Mouse (Mus musculus): Measurements from ENCODE around the gene Nrcam.

Gene Nrcam

GRCm38 (mm10) chr12:44515066-44515465, 186.4 kb downstream of the Nrcam start:
- no peak for DNase-seq (ENCODE audit: low spot score)

- DNase-seq (ENCODE audit: low spot score) = no peak
These were observed 190.9 kb downstream of the Nrcam start for GRCm38 (mm10) chr12:44519440-44520141.

GRCm38 (mm10) chr12:44521496-44521895, 192.8 kb downstream of the Nrcam start:
- DNase-seq (ENCODE audit: low spot score) = no peak

- no peak for DNase-seq (ENCODE audit: low spot score)
These were observed 196.2 kb downstream of the Nrcam start for GRCm38 (mm10) chr12:44524621-44525565.

- no peak for DNase-seq (ENCODE audit: low spot score)
These were observed 199.8 kb downstream of the Nrcam start for GRCm38 (mm10) chr12:44528391-44529016.

DNA sequence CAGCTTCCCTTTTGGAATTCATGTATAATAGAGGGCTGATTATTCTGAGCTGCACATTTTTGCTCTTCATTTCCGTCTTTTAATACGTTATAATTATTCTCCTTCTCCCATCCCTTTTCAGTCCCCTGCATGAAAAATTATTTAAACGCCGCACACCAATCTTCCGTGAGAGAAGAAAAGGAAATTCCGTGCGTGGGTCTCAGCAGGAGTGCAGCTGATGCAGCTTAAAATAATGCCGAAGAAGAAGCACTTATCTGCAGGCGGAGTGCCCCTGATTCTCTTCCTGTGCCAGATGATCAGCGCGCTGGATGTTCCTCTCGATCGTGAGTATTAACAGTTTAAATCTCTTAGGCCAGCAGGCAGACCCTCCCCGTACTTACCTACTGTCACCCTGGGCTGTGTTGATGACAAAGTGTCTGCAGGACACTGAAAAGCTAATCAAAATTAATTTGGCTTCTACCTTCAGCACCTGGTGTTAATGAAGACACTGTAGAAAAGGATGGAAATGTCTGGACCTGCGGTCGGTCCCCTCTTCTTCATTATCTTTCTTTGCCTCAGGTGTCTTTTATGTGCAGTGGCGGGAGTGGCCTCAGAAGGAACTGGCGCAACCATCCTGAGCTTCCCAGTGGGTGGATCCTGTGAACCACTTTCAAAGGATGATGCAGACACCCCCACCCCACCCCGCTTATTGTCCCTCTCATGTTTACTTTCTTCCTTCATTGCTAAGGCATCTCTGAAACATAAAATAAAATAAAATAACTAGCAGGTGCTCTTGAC, 203.8 kb downstream of the Nrcam start:
- no peak for DNase-seq (ENCODE audit: low spot score)

DNA sequence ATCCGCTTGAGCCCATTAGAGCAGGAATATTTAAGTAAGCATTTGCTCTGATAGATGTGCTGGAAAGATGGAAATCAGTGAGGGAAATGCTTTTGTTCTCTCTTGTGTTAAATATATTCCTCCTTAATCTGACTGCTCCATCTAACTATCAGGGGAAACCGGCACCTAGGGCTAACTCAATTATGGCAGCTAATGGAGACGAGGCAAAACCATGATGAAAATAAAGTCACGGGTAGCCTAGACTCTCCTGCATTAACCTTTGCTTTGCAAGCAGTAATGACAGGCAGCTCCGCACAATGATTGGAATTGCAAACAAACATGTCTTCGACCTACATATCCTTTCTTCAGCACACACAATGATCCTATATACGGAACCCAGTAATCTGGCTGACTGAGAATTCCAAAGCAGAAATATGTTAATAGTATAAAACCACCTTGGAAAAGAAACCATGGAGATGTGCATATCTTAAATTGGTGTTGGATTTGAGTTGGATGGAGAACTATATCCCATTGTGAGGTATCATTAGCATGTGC, 205.5 kb downstream of the Nrcam start:
- no peak for DNase-seq (ENCODE audit: low spot score)

DNA sequence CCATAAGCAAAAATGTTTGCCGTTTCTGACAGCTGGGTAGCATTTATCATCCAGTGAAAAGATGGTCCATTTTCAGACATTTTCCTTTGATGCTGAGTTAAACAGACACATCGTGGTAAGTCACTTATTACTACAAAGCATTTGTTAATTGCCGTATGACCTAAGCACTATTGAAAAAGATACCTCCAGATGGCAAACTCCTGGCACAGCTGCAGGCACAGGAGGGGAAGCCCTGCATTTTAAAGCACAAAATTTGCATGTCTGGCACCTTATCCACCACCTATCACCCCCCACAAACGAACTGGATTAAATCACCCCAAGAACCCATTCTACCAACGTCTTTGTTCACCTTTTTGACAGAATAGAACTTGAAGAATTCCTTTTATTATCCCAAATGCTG, 206.9 kb downstream of the Nrcam start:
- no peak for DNase-seq (ENCODE audit: low spot score)

GRCm38 (mm10) chr12:44547721-44548369, 219.2 kb downstream of the Nrcam start:
- DNase-seq (ENCODE audit: low spot score) = peak; percentile 70

GRCm38 (mm10) chr12:44548465-44548864, 219.8 kb downstream of the Nrcam start:
- DNase-seq (ENCODE audit: low spot score) = no peak

DNA sequence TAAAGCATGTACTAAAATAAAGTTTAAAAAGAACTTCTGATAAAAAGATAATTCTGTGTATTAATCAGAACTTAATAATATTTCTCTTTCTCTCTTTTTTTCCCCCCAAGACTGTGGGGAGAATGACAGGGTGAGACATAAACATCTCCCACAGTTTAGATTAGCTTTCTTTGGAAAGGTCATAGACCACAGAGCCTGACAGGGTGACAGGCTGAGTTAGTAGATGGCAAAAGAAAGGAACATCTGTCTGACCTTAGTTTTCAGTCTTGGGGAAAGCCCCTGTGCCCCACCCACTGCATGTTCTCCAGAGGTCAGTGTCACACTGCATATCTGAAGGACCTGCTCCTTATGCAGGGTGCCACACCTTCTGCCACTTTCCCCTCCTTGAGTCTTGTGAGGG, 222.9 kb downstream of the Nrcam start:
- DNase-seq (ENCODE audit: low spot score) = no peak

DNA sequence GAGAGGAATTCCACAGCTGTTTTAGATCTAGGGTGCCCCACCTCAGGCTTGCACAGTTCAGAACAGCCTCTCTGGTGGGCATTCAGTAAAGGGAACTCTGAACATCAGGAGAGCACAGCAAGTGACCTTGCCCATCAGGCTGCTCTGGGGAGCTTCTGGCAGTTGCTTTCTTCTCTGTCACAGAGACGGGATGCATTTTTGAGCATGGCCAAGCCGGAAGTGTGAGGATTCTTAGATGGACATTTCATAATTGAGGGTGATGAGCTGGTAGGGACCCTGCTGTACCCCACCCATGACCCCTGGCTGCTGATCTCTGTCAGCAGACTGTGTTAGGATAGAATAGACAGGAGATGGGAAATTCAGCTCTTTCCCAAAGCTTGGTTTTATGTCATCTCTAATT, 225.4 kb downstream of the Nrcam start:
- no peak for DNase-seq (ENCODE audit: low spot score)

GRCm38 (mm10) chr12:44554808-44555207, 226.1 kb downstream of the Nrcam start:
- DNase-seq (ENCODE audit: low spot score) = no peak

DNA sequence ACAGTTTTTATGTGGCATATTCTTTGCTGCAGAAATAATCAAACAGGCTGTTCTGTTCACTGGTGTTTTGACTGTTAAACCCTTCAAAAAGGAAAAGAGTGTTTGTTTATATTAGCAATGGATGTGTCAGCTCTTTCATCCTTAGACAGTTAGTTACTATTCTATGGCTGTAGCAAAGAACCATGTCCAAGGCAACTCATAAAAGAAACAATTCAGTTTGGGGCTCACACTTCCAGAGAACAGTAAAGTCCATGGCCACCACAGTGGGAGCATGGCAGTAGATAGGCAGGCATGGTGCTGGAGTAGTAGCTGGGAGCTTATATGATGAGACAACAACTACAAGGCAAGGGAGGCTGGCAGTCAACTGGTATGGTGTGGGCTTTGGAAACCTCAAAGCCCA, 231.3 kb downstream of the Nrcam start:
- no peak for DNase-seq (ENCODE audit: low spot score)

GRCm38 (mm10) chr12:44570070-44570469, 241.4 kb downstream of the Nrcam start:
- DNase-seq (ENCODE audit: low spot score) = no peak

DNA sequence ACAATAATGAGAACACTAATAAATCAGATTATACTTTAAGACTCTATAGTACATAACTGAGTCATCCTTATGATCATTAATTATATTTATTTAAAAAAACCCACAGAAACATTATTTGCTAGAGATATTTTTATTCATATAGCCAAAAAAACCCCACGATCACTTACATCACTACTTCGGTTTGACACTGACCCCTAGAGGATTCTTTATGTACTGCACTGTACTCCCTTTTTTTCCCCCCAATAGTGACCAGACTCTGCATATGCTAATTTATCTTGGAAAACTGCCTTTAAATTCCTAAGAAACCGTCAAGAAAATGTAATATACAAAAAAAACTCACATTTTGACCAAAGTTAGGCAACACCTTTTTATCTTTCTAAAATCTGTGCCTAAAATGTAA, 244.0 kb downstream of the Nrcam start:
- no peak for DNase-seq (ENCODE audit: low spot score)

DNA sequence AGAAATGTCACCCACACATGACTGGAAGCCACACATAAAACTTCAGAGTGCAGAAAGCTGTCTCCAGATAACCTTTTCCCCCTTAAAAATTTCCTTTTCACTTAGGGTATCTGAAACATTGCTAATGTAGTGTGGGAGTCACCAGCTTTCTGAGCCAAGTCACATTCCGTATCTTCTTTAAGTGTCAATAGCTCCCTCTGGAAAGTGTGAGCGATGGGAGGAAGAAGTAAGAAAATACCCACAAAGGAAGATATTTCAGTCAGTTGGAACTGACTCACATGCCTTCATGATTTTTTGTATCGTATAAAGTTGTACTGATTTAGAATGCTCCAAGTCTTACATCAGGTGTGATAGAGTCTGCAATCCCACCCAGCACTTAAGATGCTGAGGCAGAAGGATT, 245.5 kb downstream of the Nrcam start:
- no peak for DNase-seq (ENCODE audit: low spot score)

DNA sequence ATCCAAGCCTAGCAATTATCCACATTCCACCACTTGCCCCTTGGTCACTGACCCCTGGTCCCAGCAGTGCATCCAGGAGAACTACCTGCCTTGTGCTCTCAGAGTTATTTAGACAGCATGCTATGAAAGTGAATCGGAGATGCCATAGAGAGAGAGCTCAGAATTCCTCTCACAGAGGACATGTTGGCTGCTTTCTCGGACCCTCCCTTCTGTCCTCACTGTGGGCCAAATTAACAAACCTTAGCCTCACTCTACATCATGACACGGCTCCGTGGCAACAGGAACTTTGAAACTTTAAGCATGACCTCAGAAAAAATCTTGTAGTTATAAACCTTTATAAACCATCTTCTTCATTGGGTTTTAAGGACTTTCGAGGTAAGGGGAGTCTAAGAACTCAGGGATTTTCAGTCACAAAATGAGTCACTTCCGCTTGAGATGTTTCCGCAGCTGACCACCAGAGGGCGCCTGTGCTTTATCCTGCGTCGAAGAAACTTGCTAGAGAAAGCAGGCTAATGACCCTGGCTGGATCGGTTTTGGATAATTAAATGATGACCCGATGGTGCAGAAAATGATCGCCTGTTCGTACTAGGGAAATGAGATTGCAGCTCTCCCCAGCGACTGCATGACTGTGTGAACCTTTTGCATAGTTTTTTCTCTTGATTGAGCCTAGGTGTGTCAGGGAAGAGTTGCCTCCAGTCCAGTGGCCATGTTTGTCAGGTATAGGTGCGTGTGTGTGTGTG, 272.9 kb downstream of the Nrcam start:
- DNase-seq (ENCODE audit: low spot score) = peak; percentile 62

DNA sequence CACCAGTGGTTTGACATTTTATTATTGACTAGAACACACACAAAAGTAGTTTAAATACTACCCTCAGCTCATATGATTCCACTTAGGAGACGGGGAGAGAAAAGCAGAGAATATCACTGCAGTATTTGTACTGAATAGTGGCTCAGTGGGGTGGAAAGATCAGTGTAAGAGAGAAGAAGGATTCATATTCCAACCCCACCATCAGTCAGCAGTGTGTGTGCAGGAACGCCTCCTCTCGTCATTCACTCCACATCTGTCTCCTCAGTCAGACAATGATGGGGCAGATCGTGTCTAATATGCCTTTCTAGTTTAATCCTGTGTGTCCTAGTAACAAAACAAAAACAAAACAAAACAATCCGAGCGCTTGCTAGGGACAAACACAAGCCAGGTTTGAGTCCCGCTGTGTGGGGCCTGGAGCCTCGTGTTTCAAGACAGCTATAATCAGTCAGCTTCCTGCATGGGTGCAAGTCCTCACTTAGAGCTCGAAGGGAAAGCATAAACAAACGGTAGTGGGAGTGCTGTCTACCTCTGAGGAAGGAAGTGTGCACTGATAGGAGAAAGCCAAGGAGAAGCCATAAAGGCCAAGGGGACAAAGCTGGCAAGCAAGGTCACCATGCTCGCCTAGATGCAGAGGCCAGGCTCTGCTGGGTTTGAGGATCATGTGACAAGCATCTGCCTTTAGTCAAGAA, 273.7 kb downstream of the Nrcam start:
- no peak for DNase-seq (ENCODE audit: low spot score)

DNA sequence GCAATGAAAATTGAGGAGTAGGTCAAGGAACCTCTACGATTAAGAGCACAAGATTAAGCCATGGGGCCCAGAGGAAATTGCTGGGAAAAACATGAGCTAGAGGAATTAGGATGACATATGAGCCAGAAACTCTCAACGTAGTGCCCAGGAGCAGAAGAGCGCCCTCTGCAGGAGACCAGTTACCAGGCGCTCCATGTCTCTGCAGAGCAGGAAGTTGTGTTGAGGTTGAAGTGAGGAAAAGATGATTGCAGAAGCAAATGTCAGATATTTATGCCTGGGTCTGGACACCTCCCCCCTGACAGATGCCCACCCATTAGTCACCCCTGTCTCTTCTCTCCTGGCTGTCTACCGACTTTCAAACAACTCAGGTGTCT, 274.3 kb downstream of the Nrcam start:
- DNase-seq (ENCODE audit: low spot score) = no peak
